ENCODE assay signal across 39 mouse cellular contexts in the genomic region with DNA sequence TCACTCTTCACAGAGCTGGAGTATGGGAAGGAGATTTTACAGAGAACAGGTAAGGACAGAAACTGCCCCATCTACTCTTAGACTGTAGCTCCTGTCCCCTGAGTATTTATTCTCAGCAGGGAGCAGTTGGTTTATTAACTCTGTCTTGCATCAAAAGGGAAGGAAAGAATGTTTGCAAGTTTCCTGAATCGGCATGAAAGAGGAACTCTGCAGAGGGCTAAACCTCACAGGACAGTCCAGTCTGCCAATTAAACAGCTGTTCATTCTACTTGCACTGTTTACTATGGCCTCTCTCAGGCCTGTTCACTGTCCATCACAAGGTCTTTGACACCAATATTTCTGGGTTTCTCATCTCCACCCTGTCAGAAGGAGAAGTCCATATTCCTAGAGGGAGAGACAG. TPM values are rescaled to one million over a fixed set of nuclear protein-coding genes. Genes with fewer than 3 reads are reported as not detected.
"Had no signal": no experiment of that assay in that cellular context is flagged by ENCODE, and none has a peak within 500 bp of the region (broad histone marks: within the 10 kb centered on the region; RNA-seq: fewer than 3 reads in every experiment).

No protein-coding gene starts in this region.

- H3K36me3 ChIP-seq: heart, embryonic 10.5 days; heart, embryonic 12.5 days; intestine, embryonic 15.5 days; limb, embryonic 10.5 days; limb, embryonic 12.5 days; liver, embryonic 13.5 days had no signal

- H3K4me3 ChIP-seq: heart, embryonic 10.5 days; heart, embryonic 12.5 days; intestine, embryonic 15.5 days; layer of hippocampus, adult 2 months; left cerebral cortex, adult 2 months; limb, embryonic 10.5 days; limb, embryonic 12.5 days; liver, embryonic 13.5 days had no signal

- H3K27ac ChIP-seq: heart, embryonic 10.5 days; hindbrain, embryonic 14.5 days; intestine, embryonic 15.5 days; layer of hippocampus, adult 2 months; left cerebral cortex, adult 2 months; limb, embryonic 10.5 days; limb, embryonic 12.5 days; liver, embryonic 13.5 days had no signal

- H3K4me2 ChIP-seq: heart, embryonic 12.5 days; hindbrain, embryonic 14.5 days; intestine, embryonic 15.5 days; limb, embryonic 12.5 days; liver, embryonic 11.5 days; liver, embryonic 13.5 days had no signal

- ATAC-seq: hindbrain, embryonic 16.5 days; inflammation-experienced regulatory T-cells, adult 6 months; intestine, embryonic 15.5 days; intestine, postnatal 0 days had no signal

- DNase-seq: gastrocnemius, postnatal 14 days; gastrocnemius, postnatal 36 days; heart, adult 18-20 months; heart, postnatal 10 days; heart, postnatal 4 days; kidney, adult 18-20 months; kidney, adult 8-10 months; kidney, postnatal 10 days; kidney, postnatal 25 days; kidney, postnatal 4 days; liver; liver, embryonic 13.5 days had no signal

- H3K9me3 ChIP-seq: heart, embryonic 10.5 days; heart, embryonic 12.5 days; intestine, embryonic 15.5 days; limb, embryonic 10.5 days; liver, embryonic 13.5 days had no signal

- H3K27me3 ChIP-seq: heart, embryonic 12.5 days; intestine, embryonic 15.5 days; limb, embryonic 12.5 days; liver, embryonic 13.5 days had no signal

- H3K9ac ChIP-seq: heart, embryonic 12.5 days; hindbrain, embryonic 14.5 days; intestine, embryonic 15.5 days; limb, embryonic 12.5 days; liver, embryonic 13.5 days had no signal

- H3K4me1 ChIP-seq: heart, embryonic 10.5 days; heart, embryonic 12.5 days; intestine, embryonic 15.5 days; limb, embryonic 10.5 days; limb, embryonic 12.5 days; liver, embryonic 13.5 days had no signal

RNA-seq across cellular contexts. Expression of a gene that starts 38.3 kb away (rescaled TPM):
- total RNA-seq: gastrocnemius, adult 18-20 months; gastrocnemius, adult 8-10 months; gastrocnemius, postnatal 14 days; gastrocnemius, postnatal 36 days; heart, adult 18-20 months; heart, adult 8-10 months; heart, postnatal 10 days; heart, postnatal 25 days; heart, postnatal 4 days; layer of hippocampus, adult 2 months; layer of hippocampus, postnatal 10 days; layer of hippocampus, postnatal 25 days; left cerebral cortex, adult 2 months; left cerebral cortex, postnatal 14 days; left cerebral cortex, postnatal 36 days had no signal
- polyA plus RNA-seq: gonadal fat pad, adult 2 months; heart, embryonic 10.5 days; heart, embryonic 12.5 days; heart, embryonic 14.5 days; heart, embryonic 16.5 days; hindbrain, embryonic 11.5 days; hindbrain, embryonic 14.5 days; hindbrain, embryonic 16.5 days; inflammation-experienced regulatory T-cells, adult 6 months; intestine, embryonic 15.5 days; intestine, postnatal 0 days; kidney, embryonic 14.5 days; kidney, embryonic 16.5 days; limb, embryonic 10.5 days; limb, embryonic 12.5 days; limb, embryonic 14.5 days; liver, embryonic 11.5 days; liver, embryonic 13.5 days had no signal

RNA-seq across cellular contexts. Expression of a gene that starts 46.4 kb away (rescaled TPM):
- total RNA-seq: gastrocnemius, adult 18-20 months; gastrocnemius, adult 8-10 months; gastrocnemius, postnatal 14 days; gastrocnemius, postnatal 36 days; heart, adult 18-20 months; heart, adult 8-10 months; heart, postnatal 10 days; heart, postnatal 25 days; heart, postnatal 4 days; layer of hippocampus, adult 2 months; layer of hippocampus, postnatal 10 days; layer of hippocampus, postnatal 25 days; left cerebral cortex, adult 2 months; left cerebral cortex, postnatal 14 days; left cerebral cortex, postnatal 36 days had no signal
- polyA plus RNA-seq: gonadal fat pad, adult 2 months; heart, embryonic 10.5 days; heart, embryonic 12.5 days; heart, embryonic 14.5 days; heart, embryonic 16.5 days; hindbrain, embryonic 11.5 days; hindbrain, embryonic 14.5 days; hindbrain, embryonic 16.5 days; inflammation-experienced regulatory T-cells, adult 6 months; intestine, embryonic 15.5 days; intestine, postnatal 0 days; kidney, embryonic 14.5 days; kidney, embryonic 16.5 days; limb, embryonic 10.5 days; limb, embryonic 12.5 days; limb, embryonic 14.5 days; liver, embryonic 11.5 days; liver, embryonic 13.5 days had no signal
